Mouse (Mus musculus) WW6 (cell line): ENCODE measurements around the gene Adh4.
"Not testable (repeated sequence)": the region's sequence is repeated elsewhere in the genome, so short reads cannot be mapped to it uniquely, and the experiment has no call there.

Source experiments
- DNase-seq: peaks from one replicate; pipeline ENCODE4 v3.0.0-alpha.2; 2013; ENCODE audit warnings: low read depth, low spot score

Gene Adh4

GRCm38 (mm10) chr3:138415121-138415690 lies at the start of gene Adh4:
TSS of gene Adh4 (plus strand) at chr3:138415466.
- DNase-seq = no peak

GRCm38 (mm10) chr3:138366181-138366580 lies 49.1 kb upstream of the Adh4 start:
- no peak for DNase-seq

GRCm38 (mm10) chr3:138369546-138369945 lies 45.7 kb upstream of the Adh4 start:
- no peak for DNase-seq

GRCm38 (mm10) chr3:138370289-138370688 lies 45.0 kb upstream of the Adh4 start:
- DNase-seq = not testable (repeated sequence)

- DNase-seq = no peak
Measured at GRCm38 (mm10) chr3:138373920-138374319, 41.3 kb upstream of the Adh4 start.

- no peak for DNase-seq
Measured at GRCm38 (mm10) chr3:138375148-138375547, 40.1 kb upstream of the Adh4 start.

GRCm38 (mm10) chr3:138381133-138381532 lies 34.1 kb upstream of the Adh4 start:
- no peak for DNase-seq

GRCm38 (mm10) chr3:138387155-138387554 lies 28.1 kb upstream of the Adh4 start:
- DNase-seq = no peak

GRCm38 (mm10) chr3:138404872-138405271 lies 10.4 kb upstream of the Adh4 start:
- no peak for DNase-seq

- DNase-seq = no peak
Measured at GRCm38 (mm10) chr3:138405341-138405740, 9.9 kb upstream of the Adh4 start.

GRCm38 (mm10) chr3:138405840-138406239 lies 9.4 kb upstream of the Adh4 start:
- no peak for DNase-seq

- DNase-seq = no peak
Measured at GRCm38 (mm10) chr3:138407920-138408319, 7.3 kb upstream of the Adh4 start.

- no peak for DNase-seq
Measured at GRCm38 (mm10) chr3:138409585-138409984, 5.7 kb upstream of the Adh4 start.

- DNase-seq = no peak
Measured at GRCm38 (mm10) chr3:138410211-138410610, 5.1 kb upstream of the Adh4 start.

- DNase-seq = no peak
Measured at GRCm38 (mm10) chr3:138419369-138419768, 4.1 kb downstream of the Adh4 start.

GRCm38 (mm10) chr3:138420385-138420784 lies 5.1 kb downstream of the Adh4 start:
- no peak for DNase-seq

GRCm38 (mm10) chr3:138423664-138424063 lies 8.4 kb downstream of the Adh4 start:
- no peak for DNase-seq

- DNase-seq = no peak
Measured at GRCm38 (mm10) chr3:138424247-138424646, 9.0 kb downstream of the Adh4 start.

GRCm38 (mm10) chr3:138430360-138430976 lies 15.2 kb downstream of the Adh4 start:
- DNase-seq = no peak

GRCm38 (mm10) chr3:138431835-138432234 lies 16.6 kb downstream of the Adh4 start:
- DNase-seq = no peak

- no peak for DNase-seq
Measured at GRCm38 (mm10) chr3:138438716-138439115, 23.4 kb downstream of the Adh4 start.

- DNase-seq = no peak
Measured at GRCm38 (mm10) chr3:138442203-138442602, 26.9 kb downstream of the Adh4 start.

- DNase-seq = peak; percentile 82
Measured at GRCm38 (mm10) chr3:138442612-138443464, 27.6 kb downstream of the Adh4 start, which contains the start of gene Adh5. TSS of gene Adh5 (plus strand) at chr3:138443093.
